Mouse (Mus musculus): ENCODE measurements around the gene Ctnna3. TPM values are rescaled to one million over a fixed set of nuclear protein-coding genes. Genes with fewer than 3 reads are reported as not detected.

The Ctnna3 gene
- polyA plus RNA-seq, 1 experiment from 2014 or later = 1.7 TPM

DNA sequence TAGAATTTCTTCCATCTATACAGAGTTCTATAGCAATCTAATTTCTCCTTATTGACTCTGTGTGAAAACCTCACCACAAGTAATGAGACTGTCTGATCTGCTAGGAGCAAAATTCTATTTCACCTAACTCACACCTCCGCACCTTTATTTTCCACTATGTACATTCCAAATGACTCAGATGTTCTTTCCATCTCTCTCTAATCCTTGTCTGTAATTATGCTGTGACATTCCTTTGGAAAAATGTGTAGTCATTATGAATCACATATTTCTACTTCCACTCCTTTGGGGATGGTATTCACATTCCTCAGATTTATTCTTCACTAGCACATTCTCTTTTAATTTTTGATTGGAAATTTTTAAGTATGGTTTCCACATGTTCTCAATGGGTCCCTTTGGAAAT is 1406.4 kb downstream of the Ctnna3 start:
- Histone ChIP-seq H3K9me3 (ENCODE audit: control insufficient read depth, low read length) (no peaks in the 10 kb centered on the region), H3K36me3 (ENCODE audit: control insufficient read depth, insufficient read depth, low read length) (no peaks in the 10 kb centered on the region), H3K27me3 (replicated peaks; ENCODE audit: control insufficient read depth, insufficient read depth, low read length) (no peaks in the 10 kb centered on the region), H3K4me1 (replicated peaks; ENCODE audit: control insufficient read depth, insufficient read depth, low read length) (no peaks in the 10 kb centered on the region), H3K4me2 (ENCODE audit: low read length) (no peak overlapping the region), H3K9ac (ENCODE audit: low read length) (no peak overlapping the region), H3K27ac (ENCODE audit: low read depth) (no peak overlapping the region), H3K4me3 (ENCODE audit: low read depth, low read length) (no peak overlapping the region)
- 91% methylated on average over 1 of the region's 1 CpGs for WGBS
- DNase-seq (ENCODE audit: low spot score) (no peak), ATAC-seq (replicated peaks; ENCODE audit: low FRiP score, low TSS enrichment, low read depth) (no peak)

DNA sequence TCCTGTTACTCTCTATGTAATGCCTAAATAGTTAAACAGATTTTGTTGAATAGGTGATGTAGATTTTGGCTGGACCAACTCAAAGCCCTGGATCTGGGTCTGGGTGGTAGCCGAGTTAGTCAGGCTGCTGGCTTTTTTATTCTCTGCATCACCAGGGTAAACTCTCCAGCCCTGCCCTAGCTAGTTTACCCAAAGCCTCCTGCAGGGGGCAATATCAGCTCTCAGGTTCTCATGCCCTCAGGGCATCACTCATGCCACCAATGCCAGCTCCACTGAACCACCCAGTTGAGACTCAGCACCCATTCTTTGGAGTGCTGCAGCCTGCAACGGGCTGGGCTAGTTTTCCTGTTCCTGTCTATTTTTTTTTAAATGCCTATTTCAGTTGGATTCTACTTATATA is 1431.5 kb downstream of the Ctnna3 start:
- H3K27ac ChIP-seq (ENCODE audit: low read depth) = no peak overlapping the region
- H3K9ac ChIP-seq (ENCODE audit: low read length) = no peak overlapping the region
- ATAC-seq (replicated peaks; ENCODE audit: low FRiP score, low TSS enrichment, low read depth) (no peak), DNase-seq (ENCODE audit: low spot score) (no peak)
- no peaks in the 10 kb centered on the region for H3K4me1 ChIP-seq (replicated peaks; ENCODE audit: control insufficient read depth, insufficient read depth, low read length)
- H3K4me3 ChIP-seq (ENCODE audit: low read depth, low read length) = no peak overlapping the region
- H3K27me3 ChIP-seq (replicated peaks; ENCODE audit: control insufficient read depth, insufficient read depth, low read length) = no peaks in the 10 kb centered on the region
- WGBS = 81% methylated on average over 2 of the region's 2 CpGs
- H3K9me3 ChIP-seq (ENCODE audit: control insufficient read depth, low read length) = no peaks in the 10 kb centered on the region
- H3K4me2 ChIP-seq (ENCODE audit: low read length) = no peak overlapping the region
- no peaks in the 10 kb centered on the region for H3K36me3 ChIP-seq (ENCODE audit: control insufficient read depth, insufficient read depth, low read length)

DNA sequence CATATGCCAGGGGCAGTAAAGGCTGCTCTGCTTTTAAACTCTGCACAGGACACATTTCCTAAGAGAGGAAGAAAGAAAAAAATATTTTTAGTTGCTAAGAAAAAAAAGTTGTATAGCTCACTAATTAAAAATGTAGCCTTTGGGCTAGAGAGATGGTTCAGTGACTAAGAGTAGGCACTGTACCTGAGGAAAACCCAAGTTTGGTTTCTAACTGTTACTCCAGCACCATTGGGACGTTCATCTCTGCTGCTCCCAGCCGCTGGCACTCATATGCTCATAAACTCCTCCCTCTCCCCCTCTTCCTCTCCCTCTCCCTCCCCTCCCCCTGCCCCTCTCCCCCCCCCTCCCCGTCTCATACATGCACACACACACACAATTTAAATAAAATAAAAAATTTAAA is 1441.0 kb downstream of the Ctnna3 start:
- ATAC-seq (replicated peaks; ENCODE audit: low FRiP score, low TSS enrichment, low read depth) (no peak), DNase-seq (ENCODE audit: low spot score) (no peak)
- WGBS = 56% methylated on average over 3 of the region's 3 CpGs
- no peaks in the 10 kb centered on the region for H3K9me3 ChIP-seq (ENCODE audit: control insufficient read depth, low read length)
- no peak overlapping the region for H3K27ac ChIP-seq (ENCODE audit: low read depth)
- H3K4me3 ChIP-seq (ENCODE audit: low read depth, low read length) = no peak overlapping the region
- H3K36me3 ChIP-seq (ENCODE audit: control insufficient read depth, insufficient read depth, low read length) = no peaks in the 10 kb centered on the region
- H3K9ac ChIP-seq (ENCODE audit: low read length) = no peak overlapping the region
- no peak overlapping the region for H3K4me2 ChIP-seq (ENCODE audit: low read length)
- H3K27me3 ChIP-seq (replicated peaks; ENCODE audit: control insufficient read depth, insufficient read depth, low read length) = no peaks in the 10 kb centered on the region
- no peaks in the 10 kb centered on the region for H3K4me1 ChIP-seq (replicated peaks; ENCODE audit: control insufficient read depth, insufficient read depth, low read length)

DNA sequence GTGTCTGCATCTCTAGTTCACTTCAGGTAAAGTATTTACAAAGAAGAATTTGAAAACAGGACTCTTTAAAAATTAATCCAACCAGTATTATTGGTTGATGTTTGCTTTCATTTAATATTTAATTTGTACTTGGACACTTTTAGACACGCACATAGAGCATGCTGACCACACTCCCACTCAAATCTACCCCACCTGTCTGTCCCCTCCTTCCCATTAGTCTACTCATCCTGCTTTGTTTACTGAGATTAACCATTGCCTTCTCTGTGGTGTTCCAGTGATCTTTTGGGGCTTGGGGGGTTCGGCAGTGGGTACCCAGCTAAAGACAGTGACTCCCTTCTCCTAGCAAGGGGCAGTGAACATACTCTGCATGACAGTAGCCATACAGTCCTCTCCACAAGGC is 1446.6 kb downstream of the Ctnna3 start:
- Histone ChIP-seq H3K9ac (ENCODE audit: low read length) (no peak overlapping the region), H3K4me2 (ENCODE audit: low read length) (no peak overlapping the region), H3K4me1 (replicated peaks; ENCODE audit: control insufficient read depth, insufficient read depth, low read length) (no peaks in the 10 kb centered on the region), H3K36me3 (ENCODE audit: control insufficient read depth, insufficient read depth, low read length) (no peaks in the 10 kb centered on the region), H3K27me3 (replicated peaks; ENCODE audit: control insufficient read depth, insufficient read depth, low read length) (no peaks in the 10 kb centered on the region), H3K4me3 (ENCODE audit: low read depth, low read length) (no peak overlapping the region), H3K9me3 (ENCODE audit: control insufficient read depth, low read length) (no peaks in the 10 kb centered on the region), H3K27ac (ENCODE audit: low read depth) (no peak overlapping the region)
- no peak for ATAC-seq (replicated peaks; ENCODE audit: low FRiP score, low TSS enrichment, low read depth)
- no peak for DNase-seq (ENCODE audit: low spot score)
- 60% methylated on average over 2 of the region's 2 CpGs for WGBS

DNA sequence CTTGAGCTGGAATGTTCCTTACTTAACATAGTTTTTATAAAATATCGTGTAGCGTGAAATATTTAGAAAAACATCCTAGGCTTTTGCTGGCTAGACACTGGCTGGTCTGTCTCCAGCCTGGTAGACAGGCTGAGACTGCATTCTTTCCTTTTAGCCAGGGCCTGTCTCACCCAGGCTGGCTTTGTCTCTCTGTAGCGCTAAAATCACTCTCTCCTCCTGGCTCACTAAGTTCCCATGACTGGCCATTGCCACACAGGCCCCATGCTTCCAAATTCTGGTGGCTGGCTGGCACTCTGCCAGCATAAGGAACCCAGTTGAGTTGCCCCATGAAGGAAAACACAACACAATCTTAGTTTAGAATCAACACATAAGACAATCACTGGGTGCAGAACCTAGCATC is 1450.0 kb downstream of the Ctnna3 start:
- Histone ChIP-seq H3K9ac (ENCODE audit: low read length) (no peak overlapping the region), H3K4me1 (replicated peaks; ENCODE audit: control insufficient read depth, insufficient read depth, low read length) (no peaks in the 10 kb centered on the region), H3K4me3 (ENCODE audit: low read depth, low read length) (no peak overlapping the region), H3K27ac (ENCODE audit: low read depth) (no peak overlapping the region), H3K36me3 (ENCODE audit: control insufficient read depth, insufficient read depth, low read length) (no peaks in the 10 kb centered on the region), H3K9me3 (ENCODE audit: control insufficient read depth, low read length) (no peaks in the 10 kb centered on the region), H3K27me3 (replicated peaks; ENCODE audit: control insufficient read depth, insufficient read depth, low read length) (no peaks in the 10 kb centered on the region), H3K4me2 (ENCODE audit: low read length) (no peak overlapping the region)
- WGBS = 77% methylated on average over 3 of the region's 3 CpGs
- no peak for ATAC-seq (replicated peaks; ENCODE audit: low FRiP score, low TSS enrichment, low read depth)
- no peak for DNase-seq (ENCODE audit: low spot score)

DNA sequence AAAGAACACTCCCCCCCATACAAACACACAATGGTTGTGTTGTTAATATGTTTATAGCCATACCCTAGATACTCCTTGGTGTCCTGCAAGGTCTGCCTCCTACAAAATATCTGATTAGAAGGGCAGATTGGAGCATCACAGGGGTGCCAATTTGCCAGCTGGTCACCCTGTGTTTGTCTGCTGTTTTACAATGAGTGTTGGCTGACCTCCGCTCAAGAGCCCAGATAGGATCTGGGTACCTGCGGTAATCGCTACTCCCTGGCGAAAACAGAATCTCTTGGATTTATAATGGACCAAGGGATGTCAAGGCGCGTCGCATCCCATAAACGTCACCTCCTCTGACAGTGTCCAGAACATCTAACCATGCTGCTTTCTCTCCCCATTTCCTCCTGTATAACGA is 1457.0 kb downstream of the Ctnna3 start:
- WGBS = 51% methylated on average over 9 of the region's 9 CpGs
- H3K4me1 ChIP-seq (replicated peaks; ENCODE audit: control insufficient read depth, insufficient read depth, low read length) = no peaks in the 10 kb centered on the region
- H3K4me2 ChIP-seq (ENCODE audit: low read length) = no peak overlapping the region
- no peak overlapping the region for H3K27ac ChIP-seq (ENCODE audit: low read depth)
- DNase-seq (ENCODE audit: low spot score) = no peak
- ATAC-seq (replicated peaks; ENCODE audit: low FRiP score, low TSS enrichment, low read depth) = no peak
- no peaks in the 10 kb centered on the region for H3K27me3 ChIP-seq (replicated peaks; ENCODE audit: control insufficient read depth, insufficient read depth, low read length)
- H3K9ac ChIP-seq (ENCODE audit: low read length) = no peak overlapping the region
- H3K36me3 ChIP-seq (ENCODE audit: control insufficient read depth, insufficient read depth, low read length) = no peaks in the 10 kb centered on the region
- H3K4me3 ChIP-seq (ENCODE audit: low read depth, low read length) = no peak overlapping the region
- no peaks in the 10 kb centered on the region for H3K9me3 ChIP-seq (ENCODE audit: control insufficient read depth, low read length)

DNA sequence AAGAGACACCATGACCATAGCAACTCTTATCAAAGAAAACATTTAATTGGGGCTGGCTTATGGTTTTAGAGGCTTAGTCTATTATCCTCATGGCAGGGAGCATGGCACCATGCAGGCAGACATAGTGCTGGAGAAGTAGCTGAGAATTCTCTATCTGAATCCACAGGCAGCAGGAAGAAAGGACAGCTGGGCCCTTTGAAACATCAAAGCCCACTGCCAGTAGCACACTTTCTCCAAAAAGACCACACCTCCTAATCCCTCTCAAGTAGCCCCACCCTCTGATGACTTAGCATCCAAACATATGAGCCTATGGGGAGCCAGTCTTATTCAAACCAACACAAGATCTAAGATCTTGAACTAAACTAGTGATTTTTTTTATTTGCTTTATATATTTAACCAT is 1462.6 kb downstream of the Ctnna3 start:
- DNase-seq (ENCODE audit: low spot score) = no peak
- Histone ChIP-seq H3K9me3 (ENCODE audit: control insufficient read depth, low read length) (no peaks in the 10 kb centered on the region), H3K27ac (ENCODE audit: low read depth) (no peak overlapping the region), H3K27me3 (replicated peaks; ENCODE audit: control insufficient read depth, insufficient read depth, low read length) (no peaks in the 10 kb centered on the region), H3K4me3 (ENCODE audit: low read depth, low read length) (no peak overlapping the region), H3K4me2 (ENCODE audit: low read length) (no peak overlapping the region), H3K4me1 (replicated peaks; ENCODE audit: control insufficient read depth, insufficient read depth, low read length) (no peaks in the 10 kb centered on the region), H3K36me3 (ENCODE audit: control insufficient read depth, insufficient read depth, low read length) (no peaks in the 10 kb centered on the region), H3K9ac (ENCODE audit: low read length) (no peak overlapping the region)
- no peak for ATAC-seq (replicated peaks; ENCODE audit: low FRiP score, low TSS enrichment, low read depth)

DNA sequence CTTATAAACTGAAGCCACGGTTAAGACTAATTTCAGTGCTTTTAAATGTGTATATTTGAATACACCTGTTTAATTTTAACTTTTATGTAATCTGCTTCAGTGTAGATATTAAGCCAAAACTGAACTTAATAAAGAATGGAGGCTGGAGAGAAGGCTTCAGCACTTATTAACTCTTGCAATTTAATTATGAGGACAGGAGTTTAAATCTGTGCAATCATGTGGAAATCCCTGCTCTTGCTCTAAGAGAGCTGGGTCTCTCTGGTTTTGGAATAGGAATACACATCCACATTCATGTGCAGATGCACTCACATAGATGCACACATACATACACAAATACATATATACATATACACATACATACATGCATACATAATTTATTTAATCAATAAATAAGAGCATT is 1468.8 kb downstream of the Ctnna3 start:
- no peak overlapping the region for H3K27ac ChIP-seq (ENCODE audit: low read depth)
- no peaks in the 10 kb centered on the region for H3K27me3 ChIP-seq (replicated peaks; ENCODE audit: control insufficient read depth, insufficient read depth, low read length)
- ATAC-seq (replicated peaks; ENCODE audit: low FRiP score, low TSS enrichment, low read depth) = no peak
- H3K4me3 ChIP-seq (ENCODE audit: low read depth, low read length) = no peak overlapping the region
- no peaks in the 10 kb centered on the region for H3K4me1 ChIP-seq (replicated peaks; ENCODE audit: control insufficient read depth, insufficient read depth, low read length)
- no peak overlapping the region for H3K4me2 ChIP-seq (ENCODE audit: low read length)
- no peak for DNase-seq (ENCODE audit: low spot score)
- H3K36me3 ChIP-seq (ENCODE audit: control insufficient read depth, insufficient read depth, low read length) = no peaks in the 10 kb centered on the region
- no peak overlapping the region for H3K9ac ChIP-seq (ENCODE audit: low read length)
- H3K9me3 ChIP-seq (ENCODE audit: control insufficient read depth, low read length) = no peaks in the 10 kb centered on the region
- 86% methylated on average over 1 of the region's 1 CpGs for WGBS

DNA sequence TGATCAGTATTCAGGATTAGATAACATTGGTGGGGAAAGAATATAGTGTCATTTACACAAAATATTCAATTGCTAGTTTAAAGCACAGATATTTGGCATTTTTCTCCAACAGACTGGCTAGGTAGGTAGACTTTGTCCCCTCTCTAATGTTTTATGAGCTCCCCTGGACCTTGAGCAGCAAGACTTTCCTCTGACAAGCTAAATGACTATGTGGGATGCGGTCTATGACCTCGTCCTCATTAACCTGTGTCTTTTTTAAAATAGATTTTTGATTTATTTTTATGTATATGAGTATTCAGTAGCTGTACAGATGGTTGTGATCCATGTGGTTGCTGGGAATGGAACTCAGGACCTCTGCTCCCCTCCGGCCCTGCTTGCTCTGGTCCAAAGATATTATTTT is 1471.8 kb downstream of the Ctnna3 start:
- Histone ChIP-seq H3K4me1 (replicated peaks; ENCODE audit: control insufficient read depth, insufficient read depth, low read length) (no peaks in the 10 kb centered on the region), H3K9me3 (ENCODE audit: control insufficient read depth, low read length) (no peaks in the 10 kb centered on the region), H3K27ac (ENCODE audit: low read depth) (no peak overlapping the region), H3K9ac (ENCODE audit: low read length) (no peak overlapping the region), H3K36me3 (ENCODE audit: control insufficient read depth, insufficient read depth, low read length) (no peaks in the 10 kb centered on the region), H3K4me3 (ENCODE audit: low read depth, low read length) (no peak overlapping the region), H3K4me2 (ENCODE audit: low read length) (no peak overlapping the region), H3K27me3 (replicated peaks; ENCODE audit: control insufficient read depth, insufficient read depth, low read length) (no peaks in the 10 kb centered on the region)
- ATAC-seq (replicated peaks; ENCODE audit: low FRiP score, low TSS enrichment, low read depth) (no peak), DNase-seq (ENCODE audit: low spot score) (no peak)
- WGBS = 79% methylated on average over 3 of the region's 3 CpGs
